Mouse (Mus musculus) lung, embryonic 14.5 days (tissue): ENCODE data around the gene Sox5. TPM values are rescaled to one million over a fixed set of nuclear protein-coding genes. Genes with fewer than 3 reads are reported as not detected.

ENCODE experiments used
- ATAC-seq: fragments of 200-750 bp; cut with Nextera tagmentation; 2 replicates; pipeline ENCODE4 v1.8.0; 2017; ENCODE audit warnings: mild to moderate bottlenecking, moderate TSS enrichment, moderate library complexity; ENCODE audit not compliant: insufficient read depth
- DNase-seq: peaks from one replicate; pipeline ENCODE4 v3.0.0-alpha.2; 2015
- H3K27ac ChIP-seq: fragments of 300-500 bp; sonication (generic); 2 replicates; pipeline ENCODE4 v1.5.1; 2014; ENCODE audit warnings: low read depth, mild to moderate bottlenecking, moderate library complexity
- H3K27me3 ChIP-seq: fragments of 300-500 bp; sonication (generic); 2 replicates; pipeline ENCODE4 v1.6.1; 2014; ENCODE audit warnings: low read length, control low read depth; ENCODE audit not compliant: insufficient read depth
- H3K36me3 ChIP-seq: fragments of 300-500 bp; sonication (generic); 2 replicates; pipeline ENCODE4 v1.6.1; 2014; ENCODE audit warnings: control low read depth; ENCODE audit not compliant: insufficient read depth
- H3K4me1 ChIP-seq: fragments of 300-500 bp; sonication (generic); 2 replicates; pipeline ENCODE4 v1.6.1; 2014; ENCODE audit warnings: antibody characterized with exemption, control low read depth; ENCODE audit not compliant: insufficient read depth
- H3K4me2 ChIP-seq: fragments of 300-500 bp; sonication (generic); 2 replicates; pipeline ENCODE4 v1.6.1; 2014; ENCODE audit warnings: mild to moderate bottlenecking
- H3K4me3 ChIP-seq: fragments of 300-500 bp; sonication (generic); 2 replicates; pipeline ENCODE4 v1.5.1; 2014; ENCODE audit warnings: low read depth, low read length
- H3K9ac ChIP-seq: fragments of 300-500 bp; sonication (generic); 2 replicates; pipeline ENCODE4 v1.6.1; 2014
- H3K9me3 ChIP-seq: fragments of 300-500 bp; sonication (generic); 2 replicates; pipeline ENCODE4 v1.6.1; 2016; ENCODE audit warnings: low read depth, low read length, control low read depth
- CTCF ChIP-seq: IDR thresholded peaks from 2 replicates; pipeline ENCODE4 v1.5.1; 2016; ENCODE audit warnings: antibody characterized with exemption, low read depth
- WGBS: fragments of 180-500 bp; shearing (Covaris S2); extraction: QIAGEN DNeasy Blood & Tissue Kit; methylation state at CpG from one replicate; pipeline ENCODE4 v1.1.7; 2014; 5-methylcytosine and 5-hydroxymethylcytosine counted together
- polyA plus RNA-seq: library from polyadenylated mRNA; unstranded; fragments of >200 nt; fragmentation: Nextera tagmentation; extraction: Ambion mirVana; gene quantifications from 2 replicates; pipeline ENCODE4 v1.2.1, GENCODE M21; 2014

Gene Sox5
- polyA plus RNA-seq, 1 experiment from 2014 or later, result 21.3 TPM

GRCm38 (mm10) chr6:143918405-143918947 is 863.3 kb downstream of the Sox5 start:
- Histone ChIP-seq H3K4me3 (no peak overlapping the region), H3K9me3 (no peaks in the 10 kb centered on the region), H3K36me3 (no peaks in the 10 kb centered on the region), H3K4me2 (no peak overlapping the region), H3K4me1 (no peaks in the 10 kb centered on the region), H3K9ac (no peak overlapping the region), H3K27ac (no peak overlapping the region), H3K27me3 (no peaks in the 10 kb centered on the region)
- no peak for TF ChIP-seq CTCF
- ATAC-seq, result no peak
- WGBS, result 48% methylated on average over 16 of the region's 16 CpGs
- peak; percentile 29 for DNase-seq

- TF ChIP-seq CTCF, result no peak
- no peak overlapping the region for H3K9ac ChIP-seq
- H3K36me3 ChIP-seq, result no peaks in the 10 kb centered on the region
- no peaks in the 10 kb centered on the region for H3K9me3 ChIP-seq
- H3K27ac ChIP-seq, result no peak overlapping the region
- no peak overlapping the region for H3K4me2 ChIP-seq
- no peaks in the 10 kb centered on the region for H3K4me1 ChIP-seq
- DNase-seq, result peak; percentile 12
- H3K4me3 ChIP-seq, result no peak overlapping the region
- H3K27me3 ChIP-seq, result no peaks in the 10 kb centered on the region
- ATAC-seq, result no peak
- WGBS, result 46% methylated on average over 10 of the region's 10 CpGs
Measured at GRCm38 (mm10) chr6:143916152-143916735, 865.5 kb downstream of the Sox5 start.

- Histone ChIP-seq H3K9me3 (no peaks in the 10 kb centered on the region), H3K9ac (no peak overlapping the region), H3K4me2 (no peak overlapping the region), H3K4me3 (no peak overlapping the region), H3K27ac (no peak overlapping the region), H3K36me3 (no peaks in the 10 kb centered on the region), H3K27me3 (no peaks in the 10 kb centered on the region), H3K4me1 (no peaks in the 10 kb centered on the region)
- DNase-seq (no peak), ATAC-seq (no peak)
- TF ChIP-seq CTCF, result no peak
- 81% methylated on average over 3 of the region's 3 CpGs for WGBS
Measured at GRCm38 (mm10) chr6:143915686-143916085, 866.1 kb downstream of the Sox5 start.

- no peak overlapping the region for H3K9ac ChIP-seq
- no peaks in the 10 kb centered on the region for H3K9me3 ChIP-seq
- ATAC-seq (no peak), DNase-seq (no peak)
- WGBS, result 87% methylated on average over 3 of the region's 3 CpGs
- no peaks in the 10 kb centered on the region for H3K27me3 ChIP-seq
- no peak overlapping the region for H3K4me2 ChIP-seq
- no peaks in the 10 kb centered on the region for H3K4me1 ChIP-seq
- H3K27ac ChIP-seq, result no peak overlapping the region
- no peak for TF ChIP-seq CTCF
- H3K36me3 ChIP-seq, result no peaks in the 10 kb centered on the region
- H3K4me3 ChIP-seq, result no peak overlapping the region
Measured at GRCm38 (mm10) chr6:143912316-143912715, 869.5 kb downstream of the Sox5 start.

- DNase-seq, result no peak
- no peak for TF ChIP-seq CTCF
- Histone ChIP-seq H3K36me3 (no peaks in the 10 kb centered on the region), H3K9me3 (no peaks in the 10 kb centered on the region), H3K4me1 (no peaks in the 10 kb centered on the region), H3K27me3 (no peaks in the 10 kb centered on the region), H3K4me2 (no peak overlapping the region), H3K27ac (no peak overlapping the region), H3K9ac (no peak overlapping the region), H3K4me3 (no peak overlapping the region)
- ATAC-seq, result no peak
Measured at GRCm38 (mm10) chr6:143904693-143905031, 877.1 kb downstream of the Sox5 start.

GRCm38 (mm10) chr6:143903981-143904692 is 877.6 kb downstream of the Sox5 start:
- no peak for DNase-seq
- Histone ChIP-seq H3K4me3 (no peak overlapping the region), H3K4me1 (no peaks in the 10 kb centered on the region), H3K4me2 (no peak overlapping the region), H3K9ac (no peak overlapping the region), H3K9me3 (no peaks in the 10 kb centered on the region), H3K36me3 (no peaks in the 10 kb centered on the region), H3K27ac (no peak overlapping the region), H3K27me3 (no peaks in the 10 kb centered on the region)
- TF ChIP-seq CTCF, result no peak
- 61% methylated on average over 10 of the region's 10 CpGs for WGBS
- ATAC-seq, result no peak

- H3K4me1 ChIP-seq, result no peaks in the 10 kb centered on the region
- 93% methylated on average over 4 of the region's 4 CpGs for WGBS
- DNase-seq, result no peak
Measured at GRCm38 (mm10) chr6:143900871-143901270, 880.9 kb downstream of the Sox5 start.

More at GRCm38 (mm10) chr6:143900871-143901270, 880.9 kb downstream of the Sox5 start:
- no peak overlapping the region for H3K27ac ChIP-seq
- TF ChIP-seq CTCF, result no peak
- no peaks in the 10 kb centered on the region for H3K27me3 ChIP-seq
- no peak overlapping the region for H3K4me2 ChIP-seq
- H3K9me3 ChIP-seq, result no peaks in the 10 kb centered on the region
- ATAC-seq, result no peak
- no peaks in the 10 kb centered on the region for H3K36me3 ChIP-seq
- no peak overlapping the region for H3K9ac ChIP-seq
- no peak overlapping the region for H3K4me3 ChIP-seq
